Mouse (Mus musculus): Measurements from ENCODE around the gene Chn2.

The Chn2 gene

DNA sequence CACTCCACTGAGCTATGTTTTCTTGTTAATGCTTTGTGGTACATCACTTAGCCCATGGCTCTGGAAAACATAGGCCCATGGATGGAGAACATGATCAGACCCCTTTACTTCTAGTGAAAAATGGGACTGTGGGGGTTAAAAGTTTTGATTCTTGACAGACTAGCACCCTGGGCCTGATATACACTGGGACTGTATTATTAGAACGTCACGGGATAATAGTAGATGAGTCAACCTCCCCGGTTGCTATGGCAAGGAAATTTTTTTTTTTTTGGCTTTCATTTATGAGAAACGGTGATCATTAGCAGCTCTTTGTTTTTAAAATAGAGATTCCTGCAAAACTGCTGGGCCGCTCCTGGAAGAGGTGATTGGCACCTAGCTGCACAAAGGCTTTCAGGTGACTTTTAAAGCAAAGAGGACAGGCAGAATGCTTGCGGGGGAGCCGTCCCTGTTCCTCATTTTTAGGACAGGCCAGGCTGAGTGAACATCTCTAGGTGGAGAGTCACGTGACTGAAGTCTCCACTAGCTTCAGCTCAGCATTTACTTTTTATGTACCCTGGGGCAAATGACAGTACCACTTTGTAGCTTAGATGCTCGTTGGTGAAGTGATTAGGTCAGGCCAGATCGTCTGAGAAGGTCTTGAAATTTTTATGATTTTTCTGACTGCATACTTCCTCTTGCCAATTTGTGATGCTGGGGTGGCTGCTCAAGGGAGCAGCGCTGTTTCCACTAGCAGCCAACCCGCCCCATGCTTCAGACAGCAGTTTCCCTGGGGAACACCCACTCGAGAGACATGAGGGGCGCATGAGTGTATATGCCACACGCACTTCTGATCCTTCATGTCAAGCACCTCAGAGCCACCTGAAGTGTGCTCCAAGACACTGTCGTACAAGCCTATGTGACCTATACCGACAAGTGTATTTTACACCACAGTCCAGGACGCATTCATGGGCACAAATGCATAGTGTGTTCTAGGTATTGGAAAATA lies 17.5 kb downstream of the Chn2 start:
- H3K4me1 ChIP-seq (replicated peaks; ENCODE audit: low read depth, low read length): peaks cover 14% of the 10 kb centered on the region
- H3K9me3 ChIP-seq (ENCODE audit: low read length): no peaks in the 10 kb centered on the region
- H3K36me3 ChIP-seq (ENCODE audit: insufficient read depth, low read length): no peaks in the 10 kb centered on the region
- 0 out of 2 replicates have a peak, but pooled peaks cover 7% of the 10 kb centered on the region for H3K27me3 ChIP-seq (ENCODE audit: insufficient read depth, low read length)
- no peak for TF ChIP-seq CTCF (conservative IDR thresholded peaks at IDR 0.05; ENCODE audit: low read length)
- no peak for TF ChIP-seq NANOG (IDR thresholded peaks at IDR 0.05; ENCODE audit: borderline replicate concordance, low read length)
- no peak for TF ChIP-seq POU5F1 (IDR thresholded peaks at IDR 0.05; ENCODE audit: borderline replicate concordance, low read length)
- H3K4me3 ChIP-seq (replicated peaks; ENCODE audit: low read length): no peak overlapping the region

DNA sequence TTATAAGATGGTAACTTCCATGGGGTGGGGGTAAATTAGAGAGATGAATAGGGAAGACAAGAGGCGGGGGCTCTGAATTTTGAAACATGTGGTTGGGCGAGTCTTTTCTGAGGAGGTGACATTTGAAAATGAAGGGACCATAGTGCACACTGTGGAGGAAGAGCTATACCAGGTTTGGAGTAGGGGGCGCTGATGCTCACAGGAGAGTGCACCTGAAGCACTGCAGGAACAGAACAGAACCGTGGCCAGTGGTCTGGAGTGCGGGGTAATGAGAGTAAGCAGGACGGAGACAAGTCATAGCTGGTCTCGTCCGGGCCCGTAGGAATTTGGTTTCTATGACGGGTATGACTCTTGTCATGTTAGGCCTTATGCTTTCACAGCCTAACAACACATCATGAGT lies 18.3 kb downstream of the Chn2 start:
- Histone ChIP-seq H3K27me3 (ENCODE audit: insufficient read depth, low read length) (0 out of 2 replicates have a peak, but pooled peaks cover 7% of the 10 kb centered on the region), H3K9me3 (ENCODE audit: low read length) (no peaks in the 10 kb centered on the region), H3K4me1 (replicated peaks; ENCODE audit: low read depth, low read length) (peaks cover 14% of the 10 kb centered on the region), H3K36me3 (ENCODE audit: insufficient read depth, low read length) (no peaks in the 10 kb centered on the region), H3K4me3 (replicated peaks; ENCODE audit: low read length) (no peak overlapping the region)
- no peak for TF ChIP-seq POU5F1 (IDR thresholded peaks at IDR 0.05; ENCODE audit: borderline replicate concordance, low read length)
- TF ChIP-seq CTCF (conservative IDR thresholded peaks at IDR 0.05; ENCODE audit: low read length): 0 out of 2 replicates have a peak, but pooled peaks have one; percentile 15

DNA sequence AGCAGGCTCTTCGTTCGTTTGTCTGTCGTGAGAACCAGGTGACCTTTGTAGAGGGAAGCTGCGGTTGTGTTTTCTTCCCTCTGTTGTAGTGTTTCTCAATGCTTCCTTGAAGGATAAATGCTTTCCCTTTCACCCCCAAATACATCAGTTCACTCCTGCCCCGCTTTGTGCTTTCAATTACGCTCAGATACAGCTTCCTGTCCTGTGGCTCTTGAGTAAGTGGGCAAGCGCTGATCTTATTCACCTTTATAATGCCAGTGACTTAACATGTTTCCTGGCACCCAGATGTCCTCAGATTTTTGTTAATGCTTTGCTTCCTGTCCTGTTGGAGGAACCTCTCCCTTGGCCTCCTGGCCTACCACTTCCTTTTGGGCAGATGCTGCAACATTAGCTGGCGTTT lies 19.5 kb downstream of the Chn2 start:
- H3K9me3 ChIP-seq (ENCODE audit: low read length): no peaks in the 10 kb centered on the region
- 0 out of 2 replicates have a peak, but pooled peaks cover 7% of the 10 kb centered on the region for H3K27me3 ChIP-seq (ENCODE audit: insufficient read depth, low read length)
- TF ChIP-seq POU5F1 (IDR thresholded peaks at IDR 0.05; ENCODE audit: borderline replicate concordance, low read length) (no peak), CTCF (conservative IDR thresholded peaks at IDR 0.05; ENCODE audit: low read length) (no peak), NANOG (IDR thresholded peaks at IDR 0.05; ENCODE audit: borderline replicate concordance, low read length) (no peak)
- H3K4me3 ChIP-seq (replicated peaks; ENCODE audit: low read length): no peak overlapping the region
- no peaks in the 10 kb centered on the region for H3K36me3 ChIP-seq (ENCODE audit: insufficient read depth, low read length)
- peaks cover 14% of the 10 kb centered on the region for H3K4me1 ChIP-seq (replicated peaks; ENCODE audit: low read depth, low read length)

DNA sequence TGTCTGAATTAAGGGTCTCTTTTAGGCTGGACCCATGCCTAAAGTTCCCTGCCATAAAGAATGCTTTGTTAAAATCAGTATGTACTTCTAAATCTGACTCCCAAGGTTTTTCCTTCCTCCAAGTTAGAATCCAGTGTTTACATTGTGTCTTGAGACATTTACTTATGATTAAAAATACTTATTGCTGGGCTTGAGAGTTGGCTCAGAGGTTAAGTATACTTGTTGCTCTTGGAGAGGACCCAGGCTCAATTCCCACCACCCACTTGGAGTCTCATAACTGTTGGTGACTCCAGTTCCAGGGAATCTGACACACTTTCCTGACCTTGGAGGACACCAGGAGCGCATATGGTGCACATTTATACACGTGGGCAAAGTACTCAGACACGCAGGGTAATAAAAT lies 20.9 kb downstream of the Chn2 start:
- Histone ChIP-seq H3K36me3 (ENCODE audit: insufficient read depth, low read length) (no peaks in the 10 kb centered on the region), H3K27me3 (ENCODE audit: insufficient read depth, low read length) (0 out of 2 replicates have a peak, but pooled peaks cover 7% of the 10 kb centered on the region), H3K4me3 (replicated peaks; ENCODE audit: low read length) (no peak overlapping the region), H3K4me1 (replicated peaks; ENCODE audit: low read depth, low read length) (peaks cover 14% of the 10 kb centered on the region), H3K9me3 (ENCODE audit: low read length) (no peaks in the 10 kb centered on the region)
- TF ChIP-seq CTCF (conservative IDR thresholded peaks at IDR 0.05; ENCODE audit: low read length) (no peak), POU5F1 (IDR thresholded peaks at IDR 0.05; ENCODE audit: borderline replicate concordance, low read length) (no peak), NANOG (IDR thresholded peaks at IDR 0.05; ENCODE audit: borderline replicate concordance, low read length) (no peak)

DNA sequence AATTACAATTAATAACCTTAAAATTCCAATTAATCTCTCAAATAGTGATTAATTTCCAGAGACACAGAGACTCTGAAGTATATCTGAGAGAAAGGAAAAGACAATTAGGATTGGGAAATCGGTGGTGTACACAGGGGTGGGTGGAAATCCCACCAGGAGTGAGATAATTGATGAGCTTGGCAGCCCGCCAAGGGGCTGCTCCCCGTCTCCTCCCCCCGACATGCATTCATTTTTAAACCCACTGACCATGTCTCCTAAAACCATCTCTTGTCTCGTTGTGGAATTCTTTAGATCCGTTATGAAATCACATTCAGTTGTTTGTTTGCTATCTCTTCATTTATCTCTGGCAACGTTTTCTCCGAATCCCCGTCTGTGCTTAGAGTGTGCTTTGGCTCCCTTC lies 22.0 kb downstream of the Chn2 start:
- H3K27me3 ChIP-seq (ENCODE audit: insufficient read depth, low read length): no peaks in the 10 kb centered on the region
- peaks cover 14% of the 10 kb centered on the region for H3K4me1 ChIP-seq (replicated peaks; ENCODE audit: low read depth, low read length)
- H3K9me3 ChIP-seq (ENCODE audit: low read length): no peaks in the 10 kb centered on the region
- no peak overlapping the region for H3K4me3 ChIP-seq (replicated peaks; ENCODE audit: low read length)
- no peak for TF ChIP-seq POU5F1 (IDR thresholded peaks at IDR 0.05; ENCODE audit: borderline replicate concordance, low read length)
- TF ChIP-seq NANOG (IDR thresholded peaks at IDR 0.05; ENCODE audit: borderline replicate concordance, low read length): no peak
- TF ChIP-seq CTCF (conservative IDR thresholded peaks at IDR 0.05; ENCODE audit: low read length): no peak
- no peaks in the 10 kb centered on the region for H3K36me3 ChIP-seq (ENCODE audit: insufficient read depth, low read length)

DNA sequence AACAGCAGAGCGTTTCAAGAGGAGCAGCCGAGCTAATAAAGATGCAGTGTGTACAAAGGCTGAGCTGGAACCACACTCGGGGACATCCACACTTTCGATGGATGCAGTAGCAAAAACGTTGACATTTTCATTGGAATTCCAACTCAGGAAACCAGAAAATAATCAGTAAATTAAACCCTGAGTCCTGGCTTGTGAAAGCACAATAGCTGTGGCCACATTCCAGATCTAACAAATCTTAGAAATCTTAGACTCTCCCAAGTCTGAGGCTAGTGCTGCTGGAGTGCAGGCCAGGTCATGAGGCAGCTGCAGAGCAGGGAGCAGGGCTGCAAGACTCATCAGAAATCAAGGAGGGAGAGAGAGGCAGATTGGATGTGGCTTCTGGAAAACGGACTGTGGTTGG lies 24.5 kb downstream of the Chn2 start:
- H3K4me1 ChIP-seq (replicated peaks; ENCODE audit: low read depth, low read length): no peaks in the 10 kb centered on the region; the same call in 1 of the 2 replicates
- H3K36me3 ChIP-seq (ENCODE audit: insufficient read depth, low read length): no peaks in the 10 kb centered on the region
- no peaks in the 10 kb centered on the region for H3K27me3 ChIP-seq (ENCODE audit: insufficient read depth, low read length)
- no peak overlapping the region for H3K4me3 ChIP-seq (replicated peaks; ENCODE audit: low read length)
- TF ChIP-seq CTCF (conservative IDR thresholded peaks at IDR 0.05; ENCODE audit: low read length) (no peak), POU5F1 (IDR thresholded peaks at IDR 0.05; ENCODE audit: borderline replicate concordance, low read length) (no peak), NANOG (IDR thresholded peaks at IDR 0.05; ENCODE audit: borderline replicate concordance, low read length) (no peak)
- no peaks in the 10 kb centered on the region for H3K9me3 ChIP-seq (ENCODE audit: low read length)

DNA sequence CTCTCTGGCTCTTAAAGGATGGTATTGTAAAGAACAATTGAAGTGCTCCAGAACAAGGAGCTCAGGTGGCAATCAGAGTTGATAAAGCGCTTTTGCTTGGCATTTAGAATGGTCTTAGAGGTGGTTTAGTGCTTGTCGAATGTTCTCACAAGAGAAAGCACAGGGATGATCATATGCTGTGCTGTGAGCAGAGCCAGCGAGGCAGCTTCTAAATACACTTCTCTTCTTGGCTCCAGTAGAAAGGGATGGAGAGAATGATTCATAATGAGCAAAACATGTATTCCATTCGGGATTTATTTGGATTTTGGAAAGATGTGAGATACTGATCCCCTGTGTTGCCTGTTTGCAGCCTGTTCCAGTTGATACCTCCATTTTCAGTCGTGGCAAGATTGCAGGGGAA lies 28.0 kb downstream of the Chn2 start:
- Histone ChIP-seq H3K4me1 (replicated peaks; ENCODE audit: low read depth, low read length) (peaks cover 7% of the 10 kb centered on the region), H3K27me3 (ENCODE audit: insufficient read depth, low read length) (no peaks in the 10 kb centered on the region), H3K36me3 (ENCODE audit: insufficient read depth, low read length) (no peaks in the 10 kb centered on the region), H3K4me3 (replicated peaks; ENCODE audit: low read length) (no peak overlapping the region), H3K9me3 (ENCODE audit: low read length) (no peaks in the 10 kb centered on the region)
- TF ChIP-seq NANOG (IDR thresholded peaks at IDR 0.05; ENCODE audit: borderline replicate concordance, low read length) (no peak), CTCF (conservative IDR thresholded peaks at IDR 0.05; ENCODE audit: low read length) (no peak), POU5F1 (IDR thresholded peaks at IDR 0.05; ENCODE audit: borderline replicate concordance, low read length) (no peak)

DNA sequence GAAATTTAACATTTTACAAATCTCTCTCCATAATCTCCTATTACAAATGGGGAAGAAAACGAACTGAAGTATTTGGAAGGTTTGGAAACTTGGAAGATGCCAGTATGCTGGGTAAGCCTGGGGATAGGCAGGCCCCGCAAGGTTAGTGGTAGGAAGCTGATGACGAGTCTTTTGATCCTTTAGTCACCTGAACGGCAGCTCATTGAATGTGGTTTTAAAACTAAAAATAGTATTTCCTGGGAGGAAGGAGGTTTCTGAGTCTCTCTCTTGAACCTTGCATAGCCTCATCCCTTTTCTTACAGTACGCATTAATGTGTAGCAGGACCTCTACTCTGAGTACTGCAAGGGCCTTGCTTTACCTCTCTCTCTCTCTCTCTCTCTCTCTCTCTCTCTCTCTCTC lies 29.5 kb downstream of the Chn2 start:
- H3K36me3 ChIP-seq (ENCODE audit: insufficient read depth, low read length): no peaks in the 10 kb centered on the region
- H3K9me3 ChIP-seq (ENCODE audit: low read length): no peaks in the 10 kb centered on the region
- TF ChIP-seq POU5F1 (IDR thresholded peaks at IDR 0.05; ENCODE audit: borderline replicate concordance, low read length): no peak
- no peak for TF ChIP-seq NANOG (IDR thresholded peaks at IDR 0.05; ENCODE audit: borderline replicate concordance, low read length)
- no peak for TF ChIP-seq CTCF (conservative IDR thresholded peaks at IDR 0.05; ENCODE audit: low read length)
- H3K4me1 ChIP-seq (replicated peaks; ENCODE audit: low read depth, low read length): peaks cover 7% of the 10 kb centered on the region
- H3K4me3 ChIP-seq (replicated peaks; ENCODE audit: low read length): no peak overlapping the region
- no peaks in the 10 kb centered on the region for H3K27me3 ChIP-seq (ENCODE audit: insufficient read depth, low read length)

Measured in E14TG2a.4 (cell line).